Mouse (Mus musculus) ovary, postnatal 10 days (tissue): ENCODE measurements around the gene C2cd2l.
"Not testable (repeated sequence)": the region's sequence is repeated elsewhere in the genome, so short reads cannot be mapped to it uniquely, and the experiment has no call there.

ENCODE experiments used
- DNase-seq: peaks from one replicate; pipeline ENCODE4 v3.0.0; 2022; ENCODE audit warnings: low spot score

The C2cd2l gene

GRCm38 (mm10) chr9:44319887-44320798 lies at the start of gene C2cd2l:
Gene C2cd2l (minus strand): TSS chr9:44320285.
- DNase-seq = peak; percentile 59

DNA sequence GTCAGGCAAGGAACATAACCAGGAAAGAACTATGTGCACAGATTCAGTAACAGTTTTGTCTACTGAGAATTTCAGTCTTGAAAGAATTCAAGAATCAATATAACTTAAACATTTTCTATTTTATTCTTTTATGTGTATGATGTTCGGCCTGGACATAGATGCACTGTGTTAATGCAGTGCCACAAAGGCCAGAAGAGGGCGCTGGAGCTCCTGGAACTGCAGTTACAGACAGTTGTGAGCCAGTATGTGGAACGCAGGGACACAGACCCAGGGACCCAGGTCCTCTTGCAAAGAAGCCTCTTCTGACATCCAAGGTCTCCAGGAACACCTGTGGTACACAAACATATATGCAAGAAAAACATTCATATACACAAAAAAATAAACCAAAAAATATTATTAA lies 44.4 kb upstream of the C2cd2l start:
- DNase-seq = no peak

- DNase-seq = not testable (repeated sequence)
Measured at GRCm38 (mm10) chr9:44361931-44362330, 41.8 kb upstream of the C2cd2l start.

DNA sequence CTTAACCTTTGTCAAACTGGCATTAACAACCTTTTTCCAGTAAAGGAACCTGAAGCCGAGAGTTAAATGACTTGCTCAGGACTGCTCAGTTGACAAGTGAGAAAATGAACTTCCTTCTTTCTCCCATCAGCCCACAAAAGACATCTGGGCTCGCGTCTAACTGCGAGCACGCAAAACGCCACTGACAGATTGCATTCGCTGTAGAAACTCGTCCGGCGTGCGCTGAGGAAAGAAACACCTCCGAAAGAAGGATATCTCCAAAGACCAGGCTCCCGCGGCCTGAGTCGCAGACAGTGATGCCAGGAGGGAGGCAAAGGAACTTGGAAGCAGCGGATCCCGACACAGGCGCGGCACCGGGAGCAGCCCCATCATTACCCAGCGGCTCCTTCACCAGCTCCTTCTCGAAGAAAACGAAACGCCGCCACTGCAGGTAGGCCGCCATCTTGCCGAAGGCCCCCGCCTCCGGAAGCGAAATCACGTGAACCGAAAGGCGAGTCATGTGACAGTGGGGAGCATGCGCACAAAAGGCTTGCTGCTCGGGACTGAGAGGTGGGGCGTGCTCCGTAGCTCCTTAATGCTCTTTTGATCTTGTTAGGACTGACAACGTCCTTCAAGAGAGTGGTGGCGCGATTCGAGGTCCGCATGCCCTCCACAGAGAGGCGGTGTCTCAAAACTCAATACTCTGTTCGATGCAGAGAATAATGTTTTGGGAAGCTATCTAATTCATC lies 41.3 kb upstream of the C2cd2l start, which contains the start of gene Vps11:
Vps11 (minus strand) TSS at position 481 of the 728 bp plus-strand sequence.
- DNase-seq = peak; percentile 95

DNA sequence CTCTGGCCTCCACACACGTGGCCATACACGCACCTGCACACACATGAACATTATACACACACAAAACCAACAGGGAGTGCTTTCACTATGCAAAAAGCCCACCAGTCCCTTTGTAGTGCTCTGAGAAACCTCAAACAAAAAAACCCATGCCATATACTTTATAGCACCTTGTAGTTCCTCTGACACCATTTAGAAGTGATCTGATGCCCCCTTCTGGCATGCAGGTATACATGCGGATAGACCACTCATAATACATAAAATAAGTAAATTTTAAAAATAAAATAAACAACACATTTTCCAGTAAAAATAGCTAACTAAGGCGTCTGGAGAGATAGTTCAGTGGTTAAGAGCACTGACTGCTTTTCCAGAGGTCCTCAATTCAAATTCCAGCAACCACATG lies 37.1 kb upstream of the C2cd2l start:
- no peak for DNase-seq

DNA sequence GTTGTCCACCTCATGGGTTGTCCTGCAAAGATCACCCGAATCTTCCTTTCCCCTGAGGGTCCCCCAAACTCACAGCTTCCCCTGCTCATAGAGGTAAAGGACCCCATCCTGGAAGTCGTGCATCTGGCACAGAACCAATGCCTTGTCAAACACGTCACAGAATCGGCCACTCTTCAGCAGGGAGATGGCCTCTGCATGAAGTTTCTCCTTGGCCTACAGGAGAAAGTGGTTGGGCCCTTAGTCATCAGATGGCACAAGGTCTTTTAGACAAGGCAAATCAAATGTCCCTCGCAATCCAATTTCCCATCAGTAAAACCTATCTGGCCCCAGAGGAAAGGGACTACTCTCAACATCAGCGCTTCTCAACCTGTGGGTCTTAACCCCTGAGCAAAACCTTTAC lies 33.1 kb upstream of the C2cd2l start:
- no peak for DNase-seq

GRCm38 (mm10) chr9:44352337-44352736 lies 32.3 kb upstream of the C2cd2l start:
- no peak for DNase-seq

GRCm38 (mm10) chr9:44351396-44351795 lies 31.3 kb upstream of the C2cd2l start:
- no peak for DNase-seq

GRCm38 (mm10) chr9:44348546-44348945 lies 28.5 kb upstream of the C2cd2l start:
- no peak for DNase-seq

DNA sequence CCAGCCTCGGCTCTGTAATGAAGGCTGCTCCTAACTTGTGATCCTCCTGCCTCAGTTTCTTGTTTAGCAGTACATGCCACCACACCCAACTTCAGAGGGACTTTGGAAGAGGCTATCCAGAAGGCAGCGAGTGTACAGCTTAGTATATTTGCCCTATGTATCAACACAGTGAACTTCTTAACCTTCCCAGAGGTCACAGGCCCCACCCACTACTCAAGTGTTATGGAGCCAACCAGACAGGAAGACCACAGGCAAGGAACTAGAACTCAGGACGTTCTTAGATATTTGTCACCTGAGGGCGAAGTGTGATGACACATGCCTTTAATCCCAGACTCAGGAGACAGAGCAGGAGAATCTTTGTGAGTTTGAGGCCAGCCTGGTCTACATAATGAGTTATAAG lies 27.5 kb upstream of the C2cd2l start:
- DNase-seq = no peak

DNA sequence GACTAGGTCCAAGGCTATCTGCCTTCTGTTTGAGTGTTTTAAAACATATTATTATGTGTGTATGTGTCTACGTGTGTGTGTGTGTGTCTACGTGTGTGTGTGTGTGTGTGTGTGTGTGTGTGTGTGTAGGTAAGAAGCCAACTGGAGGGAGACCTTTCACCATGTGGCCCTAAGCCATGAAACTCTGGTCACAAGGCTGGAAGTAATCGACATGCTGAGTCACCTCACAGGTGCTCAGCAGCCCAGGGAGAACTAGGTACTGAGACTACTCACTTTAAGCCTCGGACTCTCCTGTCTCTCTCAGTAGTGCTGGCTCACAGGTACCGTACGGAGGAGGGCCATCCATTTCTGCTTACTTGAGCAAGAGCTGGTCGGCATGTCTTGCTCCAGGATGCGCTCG lies 27.1 kb upstream of the C2cd2l start:
- DNase-seq = no peak

- no peak for DNase-seq
Measured at GRCm38 (mm10) chr9:44345570-44346433, 25.7 kb upstream of the C2cd2l start.

DNA sequence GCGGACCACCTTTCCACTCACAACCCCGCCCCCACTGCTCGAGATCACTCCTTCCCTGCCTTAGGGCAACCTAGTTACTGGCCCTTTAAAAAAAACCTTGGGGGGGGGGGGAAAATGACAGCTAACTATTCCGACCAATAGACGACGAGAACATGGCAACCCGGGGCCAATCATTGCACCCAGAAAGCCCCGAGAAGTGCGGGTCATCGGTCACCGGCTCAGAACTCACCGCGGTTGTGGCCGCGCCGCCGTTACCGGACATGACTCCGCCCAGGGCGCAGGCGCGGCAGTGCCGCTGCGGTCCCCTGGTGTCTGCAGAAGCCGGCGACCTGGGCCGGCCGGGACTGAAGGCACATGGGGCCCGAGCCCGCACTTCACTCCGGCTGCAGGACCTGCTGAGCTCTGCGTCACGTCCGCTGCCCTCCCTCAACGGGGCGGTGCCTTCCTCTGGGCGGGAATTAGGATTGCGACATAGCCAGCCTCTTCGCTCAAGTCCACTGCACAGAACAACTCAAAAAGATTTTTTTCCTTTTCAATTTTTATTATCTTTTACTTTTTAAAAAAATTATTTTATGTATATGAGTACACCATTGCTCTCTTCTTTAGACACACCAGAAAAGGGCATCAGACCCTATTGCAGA lies 23.8 kb upstream of the C2cd2l start, which contains the start of gene Hmbs:
Hmbs (minus strand) TSS at position 448 of the 641 bp plus-strand sequence.
- peak; percentile 79 for DNase-seq

GRCm38 (mm10) chr9:44343290-44343689 lies 23.2 kb upstream of the C2cd2l start:
- DNase-seq = no peak

GRCm38 (mm10) chr9:44342605-44343004 lies 22.5 kb upstream of the C2cd2l start:
- no peak for DNase-seq

DNA sequence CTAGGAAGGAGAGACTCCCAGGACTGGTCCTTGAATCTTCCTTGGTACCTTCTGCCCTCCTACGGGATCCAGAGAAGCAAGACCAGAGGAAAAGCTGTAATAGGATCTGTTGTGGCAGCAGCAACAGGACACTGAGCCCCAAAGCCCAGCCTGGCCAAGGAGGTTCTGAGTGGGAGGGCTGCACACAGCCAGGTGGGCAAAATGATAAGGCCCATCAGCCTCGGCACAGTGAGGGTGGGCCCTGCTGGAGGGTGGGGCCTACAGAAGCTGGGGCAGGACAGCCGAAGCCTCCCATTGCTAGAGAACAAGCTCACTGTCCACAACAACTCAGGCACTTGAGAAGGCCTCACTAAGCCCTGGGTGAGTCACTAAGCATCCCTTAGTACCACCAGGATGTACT lies 22.1 kb upstream of the C2cd2l start:
- DNase-seq = no peak

- no peak for DNase-seq
Measured at GRCm38 (mm10) chr9:44341487-44341886, 21.4 kb upstream of the C2cd2l start.

- DNase-seq = no peak
Measured at GRCm38 (mm10) chr9:44338574-44338973, 18.5 kb upstream of the C2cd2l start.

- DNase-seq = no peak
Measured at GRCm38 (mm10) chr9:44337436-44338169, 17.5 kb upstream of the C2cd2l start.

DNA sequence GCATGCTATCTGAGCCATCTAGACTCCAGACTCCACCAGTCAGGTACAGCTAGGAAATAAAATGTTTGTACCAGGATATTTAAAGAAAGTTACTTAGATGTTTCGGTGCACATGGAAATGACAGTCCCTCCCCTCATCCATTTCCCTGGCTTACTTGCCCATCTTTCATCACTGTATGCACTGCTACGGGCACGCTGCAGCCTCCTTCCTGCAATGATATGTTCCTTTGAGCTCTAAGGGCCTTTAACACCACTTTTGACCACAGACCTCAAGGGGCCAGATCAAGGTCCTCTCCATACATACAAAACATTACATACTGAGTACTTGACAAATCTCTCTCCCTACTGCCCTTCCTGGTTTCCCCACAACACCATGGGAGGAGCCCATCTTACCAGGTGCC lies 16.9 kb upstream of the C2cd2l start:
- no peak for DNase-seq

GRCm38 (mm10) chr9:44336513-44336912 lies 16.4 kb upstream of the C2cd2l start:
- not testable (repeated sequence) for DNase-seq
